Mouse (Mus musculus) large intestine, adult 2 months (tissue): ENCODE measurements around the gene Mgat4a. TPM values are rescaled to one million over a fixed set of nuclear protein-coding genes. Genes with fewer than 3 reads are reported as not detected.
A peak's percentile ranks its signal among the peaks of the same experiment; 100 is the strongest.
"Not testable (repeated sequence)": the region's sequence is repeated elsewhere in the genome, so short reads cannot be mapped to it uniquely, and the experiment has no call there.

ENCODE experiments used
- DNase-seq: peaks from one replicate; pipeline ENCODE4 v3.0.0-alpha.2; 2012; ENCODE audit warnings: low read depth, low spot score
- WGBS: fragments of 180-500 bp; shearing (Covaris S2); methylation state at CpG from one replicate; pipeline ENCODE4 v1.1.7; 2018; 5-methylcytosine and 5-hydroxymethylcytosine counted together
- polyA plus RNA-seq: library from polyadenylated mRNA; depleted of rRNA; stranded (reverse); fragments of >200 nt; gene quantifications from 2 replicates; pipeline ENCODE4 v1.2.3, GENCODE M21; 2012

Mgat4a gene
- polyA plus RNA-seq, 1 experiment: 50.0 TPM

DNA sequence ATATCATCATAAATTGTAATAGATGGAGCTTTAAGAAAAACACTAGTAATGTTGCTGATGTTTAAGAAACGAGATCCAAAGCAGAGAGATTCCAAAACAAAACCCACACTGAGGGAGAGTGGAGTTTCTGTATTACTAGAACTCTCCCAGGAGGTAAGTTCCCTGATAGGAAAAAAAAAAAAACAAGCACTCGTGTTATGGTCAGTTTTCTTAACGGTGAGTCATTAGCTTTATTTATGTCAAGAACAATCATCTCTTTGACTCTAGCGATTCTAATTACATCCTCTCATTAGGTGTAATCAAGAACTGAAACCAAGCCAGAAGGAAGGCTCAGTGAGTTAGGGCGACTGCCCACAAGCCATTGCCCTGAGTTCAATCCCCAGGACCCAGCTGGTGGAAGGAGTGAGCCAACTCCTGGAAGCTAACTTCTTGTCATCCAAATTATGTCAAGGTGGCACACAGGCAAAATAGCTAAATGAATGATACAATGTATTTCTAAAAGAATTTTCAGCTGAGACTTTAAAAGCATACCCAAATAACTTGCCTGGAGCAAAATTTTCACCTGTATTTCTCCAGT lies 6.2 kb downstream of the Mgat4a start:
- DNase-seq: no peak

DNA sequence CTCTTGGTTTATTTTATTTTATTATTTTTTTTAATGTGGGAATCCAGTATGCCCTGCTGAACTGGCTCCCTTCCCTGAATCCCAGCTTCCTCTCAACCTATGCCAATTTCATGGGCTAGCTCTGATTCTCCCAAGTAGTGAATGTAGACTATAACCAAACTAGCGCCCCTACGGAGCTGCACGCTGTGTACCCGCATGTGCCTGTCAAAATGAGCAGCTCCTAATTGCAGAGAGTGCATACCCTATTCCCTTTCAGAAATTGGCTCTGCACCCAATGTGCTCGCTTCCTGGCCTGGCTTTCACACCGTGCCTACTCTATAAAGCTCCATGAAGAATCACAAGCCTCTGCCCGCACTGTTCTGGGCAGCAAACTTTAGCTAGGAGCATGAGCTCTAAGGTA lies 7.6 kb downstream of the Mgat4a start:
- no peak for DNase-seq
- WGBS: 91% methylated on average over 7 of the region's 7 CpGs

More for the DNA sequence above, 6.2 kb downstream of the Mgat4a start:
- 15% methylated on average over 5 of the region's 5 CpGs for WGBS

DNA sequence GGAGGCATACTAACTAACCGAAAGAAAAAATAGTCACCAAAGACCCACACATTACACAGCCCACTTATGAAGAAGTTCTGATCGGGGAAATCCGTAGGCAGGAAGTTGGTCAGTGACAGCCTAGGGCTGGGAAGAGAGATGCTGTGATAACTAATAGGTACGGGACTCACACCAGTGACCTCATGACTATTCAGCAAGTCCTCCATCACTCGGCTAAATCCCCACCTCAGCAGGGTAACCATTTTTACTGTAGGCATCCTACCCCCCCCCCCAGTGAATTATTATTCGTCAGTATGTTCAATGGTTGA lies 8.3 kb downstream of the Mgat4a start:
- DNase-seq: no peak
- WGBS: 88% methylated on average over 6 of the region's 6 CpGs

DNA sequence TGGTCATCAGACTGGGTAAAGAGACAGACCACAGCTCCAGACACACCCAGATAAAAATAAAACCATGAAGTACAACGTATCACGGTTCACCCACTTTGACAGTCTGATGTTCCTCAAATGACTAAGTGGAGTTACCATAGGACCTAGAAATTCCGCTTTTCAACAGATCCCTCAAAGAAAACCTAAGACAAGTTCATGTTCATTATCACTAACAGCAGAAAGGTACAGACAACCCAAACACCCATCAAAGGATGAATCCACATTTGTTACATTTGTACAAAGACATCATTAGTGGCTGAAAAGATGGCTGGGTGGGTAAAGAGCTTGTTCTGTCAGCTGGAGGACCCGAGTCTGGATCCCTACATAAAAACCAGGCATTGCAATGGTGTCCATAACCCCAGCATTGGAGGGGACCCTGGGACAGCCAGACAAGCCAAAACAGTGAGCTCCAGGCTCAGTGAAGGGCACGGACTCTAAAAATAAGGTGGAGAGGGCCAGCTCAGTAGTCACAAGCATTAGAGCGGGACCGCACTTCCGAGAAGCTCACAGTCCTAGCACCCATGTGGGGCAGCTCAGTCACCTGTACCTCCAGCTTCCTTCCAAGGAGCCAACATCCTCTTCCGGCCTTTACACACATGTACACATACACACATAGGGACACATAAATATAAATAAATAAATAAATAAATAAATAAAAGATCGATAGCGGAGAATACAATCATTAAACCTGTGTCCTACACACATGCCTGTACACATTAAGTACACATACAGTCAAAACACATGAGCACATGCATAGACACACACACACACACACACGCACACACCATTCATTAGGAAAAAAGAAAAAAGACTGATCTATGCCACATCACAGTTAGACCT lies 8.9 kb downstream of the Mgat4a start:
- DNase-seq: no peak
- WGBS: 88% methylated on average over 12 of the region's 12 CpGs

DNA sequence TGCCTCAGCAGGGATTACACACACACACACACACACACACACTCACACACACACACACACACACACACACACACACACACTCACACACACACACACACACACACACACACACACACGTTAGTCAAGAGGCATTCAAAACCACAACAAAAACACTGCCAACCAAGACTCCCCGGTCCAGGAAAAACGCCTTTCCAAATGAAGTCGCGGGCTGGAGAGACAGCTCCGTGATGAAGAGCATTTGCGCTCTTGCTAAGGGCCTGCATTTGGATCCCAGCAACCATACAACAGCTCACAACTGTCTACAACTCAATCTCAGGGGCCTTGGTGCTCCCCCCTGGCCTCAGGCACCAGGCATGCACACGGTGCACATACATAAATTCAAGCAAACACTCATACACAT lies 10.8 kb downstream of the Mgat4a start:
- WGBS: 59% methylated on average over 8 of the region's 8 CpGs
- DNase-seq: no peak

DNA sequence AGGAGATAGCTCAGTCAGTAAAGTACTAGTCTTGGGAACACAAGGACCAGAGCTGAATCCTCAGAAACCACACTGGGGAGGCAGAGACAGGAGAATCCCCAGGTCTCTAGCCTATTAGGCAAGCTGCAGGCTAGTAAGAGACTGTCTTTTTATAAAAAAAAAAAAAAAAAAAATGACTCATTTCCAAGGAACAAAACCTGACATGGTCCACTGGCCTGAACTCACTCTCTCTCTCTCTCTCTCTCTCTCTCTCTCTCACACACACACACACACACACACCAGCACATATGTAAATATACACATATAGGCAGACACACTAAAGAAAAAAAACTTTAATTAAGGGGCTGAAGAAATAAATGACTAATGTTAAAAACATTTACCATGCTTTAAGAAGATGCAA lies 14.6 kb downstream of the Mgat4a start:
- DNase-seq: no peak

DNA sequence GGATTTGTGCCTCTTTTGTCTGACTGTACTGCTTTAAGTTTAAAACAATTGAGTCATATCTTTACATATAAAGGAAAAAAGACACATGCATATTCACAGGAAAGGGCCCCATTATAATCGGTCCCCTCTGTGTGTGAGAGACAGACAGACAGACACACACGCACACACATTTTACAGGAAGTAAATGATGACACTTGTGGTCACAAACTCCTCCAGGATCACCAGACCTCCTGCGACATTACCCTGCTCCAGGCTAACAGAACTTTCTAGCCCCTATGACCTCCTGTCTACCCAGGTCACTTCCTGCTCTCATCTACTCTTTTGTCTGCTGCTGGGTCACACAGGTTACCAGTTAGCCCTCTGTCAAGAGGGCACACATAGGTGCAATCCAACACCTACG lies 16.1 kb downstream of the Mgat4a start:
- WGBS: 72% methylated on average over 4 of the region's 4 CpGs
- no peak for DNase-seq

DNA sequence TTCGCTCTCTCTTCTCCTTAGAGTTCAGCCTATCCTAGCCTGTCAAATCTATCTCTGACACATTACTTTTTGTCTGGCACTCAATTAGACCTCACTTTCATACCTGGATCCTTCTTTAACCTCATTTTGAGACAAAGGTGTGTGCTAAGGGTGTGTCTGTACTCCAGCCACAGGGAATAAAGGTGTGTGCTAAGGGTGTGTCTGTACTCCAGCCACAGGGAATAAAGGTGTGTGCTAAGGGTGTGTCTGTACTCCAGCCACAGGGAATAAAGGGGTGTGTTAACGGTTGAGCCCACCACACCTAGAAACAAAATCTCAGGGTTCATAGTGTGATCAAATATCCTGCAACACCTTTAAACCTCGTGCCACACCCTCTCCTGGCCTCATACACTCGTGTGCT lies 16.7 kb downstream of the Mgat4a start:
- not testable (repeated sequence) for DNase-seq
- WGBS: 44% methylated on average over 4 of the region's 4 CpGs

DNA sequence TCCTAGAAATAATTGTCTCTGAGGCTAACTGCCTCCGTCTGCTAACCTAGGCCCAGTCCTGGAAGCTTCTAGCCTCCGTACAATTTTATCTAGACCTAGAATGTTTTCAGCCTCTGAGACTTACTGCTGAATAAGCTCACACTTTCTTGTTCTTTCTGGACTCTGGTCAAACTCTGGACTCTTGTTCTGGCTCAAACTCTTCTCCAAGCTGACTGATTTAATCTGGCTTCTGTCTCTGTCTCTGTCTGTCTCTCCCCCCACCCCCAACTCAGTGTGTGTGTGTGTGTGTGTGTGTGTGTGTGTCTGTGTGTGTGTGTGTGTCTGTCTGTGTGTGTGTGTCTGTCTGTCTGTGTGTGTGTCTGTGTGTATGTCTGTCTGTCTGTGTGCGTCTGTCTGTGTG lies 17.3 kb downstream of the Mgat4a start:
- WGBS: 72% methylated on average over 3 of the region's 3 CpGs
- DNase-seq: not testable (repeated sequence)

DNA sequence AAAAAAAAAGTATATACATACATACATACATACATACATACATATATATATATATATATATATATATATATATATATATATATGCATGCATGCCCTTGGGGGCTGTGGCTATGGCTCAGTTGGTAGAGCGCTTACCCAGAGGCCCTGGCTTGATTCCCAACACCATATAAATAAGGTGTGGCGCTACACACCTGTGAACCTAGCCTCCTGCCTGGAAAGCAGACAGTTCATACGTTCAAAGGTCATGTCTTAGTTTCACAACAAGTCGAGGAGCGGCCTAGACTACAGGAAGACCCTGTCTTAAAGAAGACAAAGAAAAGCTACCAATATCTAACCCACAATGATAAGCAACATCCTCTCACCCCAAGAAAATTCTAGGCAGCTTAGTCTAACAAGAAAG lies 18.7 kb downstream of the Mgat4a start:
- DNase-seq: peak; percentile 94
- 39% methylated on average over 5 of the region's 5 CpGs for WGBS

DNA sequence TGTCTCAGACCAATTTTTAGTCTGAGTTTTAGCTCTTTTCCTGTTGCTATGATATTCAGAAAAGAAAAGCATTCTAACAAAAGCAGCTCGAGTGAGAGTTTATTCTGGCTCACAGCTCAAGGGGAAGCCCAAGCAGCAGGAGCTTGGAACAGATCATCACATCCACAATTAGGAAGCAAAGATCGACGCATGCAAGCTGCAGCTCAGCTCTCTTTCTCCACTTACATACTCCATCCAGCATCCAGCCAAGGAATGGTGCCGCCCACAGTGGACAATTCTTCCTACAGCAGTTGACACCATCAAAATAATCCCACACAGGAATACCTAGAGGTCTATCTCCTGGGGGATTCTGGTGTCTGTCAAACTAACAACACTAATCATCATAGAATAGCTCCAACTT lies 22.0 kb downstream of the Mgat4a start:
- WGBS: 73% methylated on average over 4 of the region's 4 CpGs
- DNase-seq: no peak

DNA sequence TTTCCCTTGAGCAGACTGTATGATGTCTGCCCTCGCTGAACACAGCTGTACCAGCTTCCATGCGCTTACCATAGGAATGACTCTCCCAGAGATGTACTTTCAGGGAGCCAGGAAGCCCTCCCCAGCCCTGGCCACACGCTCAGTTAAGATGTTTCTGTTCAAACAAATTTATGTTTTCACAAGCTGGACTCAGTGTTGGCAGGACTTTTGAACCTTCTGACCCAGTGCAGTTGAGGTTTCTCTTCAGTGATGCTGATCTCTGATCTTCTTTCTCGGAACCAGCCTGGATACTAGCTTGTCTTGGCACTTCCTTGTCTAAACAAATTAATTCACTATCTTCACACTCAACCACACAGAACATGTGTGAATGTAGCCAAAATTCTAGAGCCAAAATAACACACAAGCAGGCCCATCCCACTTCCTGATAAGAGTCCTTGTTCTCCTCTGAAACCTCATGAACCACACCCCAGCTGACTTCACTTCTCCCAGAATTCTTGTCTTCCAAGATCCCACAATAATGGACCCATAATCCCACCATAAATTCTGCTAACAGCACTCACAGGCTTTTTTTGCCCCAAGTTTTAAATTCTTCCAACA lies 22.6 kb downstream of the Mgat4a start:
- 21% methylated on average over 4 of the region's 4 CpGs for WGBS
- no peak for DNase-seq

DNA sequence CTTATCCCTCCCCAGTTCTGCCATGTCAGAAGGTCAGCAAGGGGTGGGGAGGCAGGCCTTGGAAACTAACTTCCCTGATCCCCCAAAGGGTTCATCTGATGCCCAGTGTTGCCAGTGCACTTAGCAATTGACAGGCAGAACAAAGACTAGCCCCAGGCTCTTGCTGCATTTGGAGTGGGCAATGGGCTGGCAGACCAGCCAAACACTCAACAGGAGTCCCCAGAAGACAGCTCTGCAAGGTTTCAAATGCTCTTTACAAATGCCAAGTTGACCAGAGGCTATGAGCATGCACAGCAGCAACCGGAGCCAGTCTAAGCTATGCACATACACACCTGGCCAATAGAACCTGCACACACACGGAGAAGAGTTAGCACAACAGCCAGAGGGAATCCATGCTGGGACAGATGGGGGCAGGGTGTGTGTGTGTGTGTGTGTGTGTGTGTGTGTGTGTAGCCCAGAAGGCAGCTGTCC lies 27.8 kb downstream of the Mgat4a start:
- no peak for DNase-seq
- 35% methylated on average over 2 of the region's 2 CpGs for WGBS

DNA sequence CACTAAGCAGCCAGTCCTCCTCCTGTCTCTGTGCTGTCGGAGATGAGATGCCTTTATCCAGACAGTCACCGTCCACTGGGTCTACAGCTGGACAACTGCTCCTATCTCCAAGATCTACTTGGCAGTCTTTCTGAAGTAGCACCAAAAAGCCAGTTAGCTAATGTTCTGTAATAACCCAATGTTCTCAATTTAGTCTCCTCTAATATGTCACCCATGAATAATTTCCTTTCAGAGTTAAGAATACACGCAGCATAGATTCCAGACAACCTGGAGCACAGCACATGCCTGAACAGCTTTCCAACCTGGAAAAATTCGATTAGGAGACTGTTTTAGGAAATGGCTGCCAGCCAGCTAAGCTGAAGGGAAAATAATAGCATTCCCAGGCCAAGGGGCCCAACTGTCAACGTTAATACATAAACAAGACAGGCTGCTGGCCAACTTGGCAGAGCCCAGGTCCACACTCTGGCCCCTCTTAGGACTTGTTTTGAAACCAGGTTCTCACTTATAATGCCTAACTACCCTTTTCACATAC lies 28.6 kb downstream of the Mgat4a start:
- no peak for DNase-seq
- 22% methylated on average over 5 of the region's 5 CpGs for WGBS

DNA sequence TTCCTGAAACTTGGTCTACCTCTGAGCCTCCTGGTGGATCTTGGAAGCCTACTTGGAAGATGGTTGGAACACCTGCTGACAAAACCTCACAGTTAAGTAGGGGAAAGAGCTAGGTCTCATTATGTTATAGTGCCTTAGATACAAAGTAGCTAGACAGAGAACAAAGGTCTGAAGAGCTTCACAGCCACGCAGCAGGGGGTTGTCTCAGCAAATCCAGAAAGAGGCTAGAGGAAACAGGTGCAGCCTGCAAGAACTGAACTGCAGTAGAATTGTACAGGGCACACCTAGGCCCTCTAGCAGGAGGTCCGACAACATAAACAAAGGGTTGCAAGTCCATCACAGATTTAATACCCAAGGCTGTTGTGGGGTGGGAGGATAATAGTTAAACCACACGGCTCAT lies 30.6 kb downstream of the Mgat4a start:
- 29% methylated on average over 3 of the region's 3 CpGs for WGBS
- DNase-seq: no peak

DNA sequence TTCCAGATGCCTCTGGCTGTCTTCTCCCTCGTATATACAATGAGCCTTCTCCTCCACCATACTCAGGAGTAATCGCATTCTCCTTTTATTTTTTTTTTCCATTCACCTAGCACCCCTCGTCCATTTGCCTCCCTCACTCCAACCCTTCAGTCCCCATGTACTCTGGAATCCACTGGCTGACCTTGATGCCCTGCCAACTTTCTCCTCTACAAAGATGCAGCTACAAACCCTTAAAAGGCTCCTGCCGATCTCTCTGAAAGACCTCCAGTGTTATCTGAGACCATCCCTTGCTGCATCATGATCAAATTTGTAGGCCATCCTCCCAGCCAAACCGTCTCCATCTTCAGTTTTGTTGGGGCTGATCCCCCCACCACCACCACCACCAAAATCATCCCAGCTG lies 31.4 kb downstream of the Mgat4a start:
- DNase-seq: no peak
- WGBS: 70% methylated on average over 5 of the region's 5 CpGs

DNA sequence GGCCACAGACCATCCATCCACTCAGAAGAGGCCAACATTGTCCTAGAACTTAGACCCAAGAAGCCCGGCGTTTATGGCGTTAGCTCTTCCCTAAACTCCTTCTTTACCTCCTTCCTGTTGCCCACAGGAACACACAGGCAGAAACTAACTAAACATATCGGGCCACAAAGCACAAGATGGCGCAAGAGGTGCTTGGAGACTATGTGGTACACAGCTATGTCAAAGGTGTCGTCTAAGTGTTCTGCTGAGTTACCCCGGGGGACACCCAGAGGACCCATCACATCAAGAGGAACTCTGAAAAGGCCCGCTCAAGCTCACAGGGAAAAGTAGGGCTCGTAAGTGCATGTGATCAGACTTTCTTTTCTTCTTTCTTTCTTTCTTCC lies 35.5 kb downstream of the Mgat4a start:
- 42% methylated on average over 9 of the region's 9 CpGs for WGBS
- DNase-seq: no peak

DNA sequence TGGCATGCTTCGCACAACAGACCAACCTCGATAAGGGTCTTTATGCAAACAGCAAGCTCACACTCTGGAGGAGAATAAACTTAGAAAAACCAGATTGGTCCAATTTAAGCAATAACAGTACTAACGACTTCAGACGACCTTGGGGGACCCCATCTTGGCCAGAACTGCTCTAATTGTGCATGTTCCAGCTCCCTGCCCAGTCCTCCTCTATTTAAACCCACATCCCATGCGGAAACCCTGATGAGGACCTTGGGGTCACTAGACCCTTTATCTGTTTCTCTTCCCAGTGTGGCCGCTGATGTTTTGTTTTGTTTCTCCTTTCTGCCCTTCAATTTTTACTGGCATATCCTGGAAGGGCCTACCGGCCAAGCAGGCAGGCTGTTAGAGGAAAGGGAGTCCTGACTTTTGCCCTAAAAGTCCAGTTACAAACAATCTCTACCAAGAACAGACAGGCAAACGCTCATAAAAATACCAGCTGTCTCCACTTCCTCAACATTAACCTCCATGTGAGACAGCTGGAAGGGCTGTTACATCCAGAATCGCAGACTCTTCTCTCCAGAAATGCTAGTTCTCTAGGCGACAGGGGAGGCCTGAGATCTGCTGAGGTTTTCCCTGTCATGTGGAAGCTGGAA lies 36.0 kb downstream of the Mgat4a start:
- WGBS: 23% methylated on average over 10 of the region's 10 CpGs
- DNase-seq: no peak

DNA sequence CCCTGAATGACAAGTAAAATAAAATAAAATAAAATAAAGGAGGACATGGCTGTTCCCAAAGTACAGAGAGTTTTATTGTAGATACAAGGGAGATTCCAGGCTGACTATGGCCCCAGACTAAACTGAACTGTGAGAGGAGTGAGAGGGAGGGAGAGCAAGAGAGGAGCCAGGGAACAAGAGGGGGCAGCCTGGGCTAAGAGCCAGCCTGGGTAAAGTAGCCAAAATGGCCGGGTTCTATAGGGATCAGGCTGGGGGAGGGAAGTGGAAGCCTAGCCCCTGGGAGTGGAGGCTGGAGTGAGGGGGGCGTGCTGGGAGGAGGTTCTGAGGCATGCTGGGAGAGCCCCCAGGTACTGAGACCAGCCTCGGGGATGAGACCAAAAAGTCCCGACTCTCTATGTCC lies 37.2 kb downstream of the Mgat4a start:
- no peak for DNase-seq
- 63% methylated on average over 4 of the region's 4 CpGs for WGBS

DNA sequence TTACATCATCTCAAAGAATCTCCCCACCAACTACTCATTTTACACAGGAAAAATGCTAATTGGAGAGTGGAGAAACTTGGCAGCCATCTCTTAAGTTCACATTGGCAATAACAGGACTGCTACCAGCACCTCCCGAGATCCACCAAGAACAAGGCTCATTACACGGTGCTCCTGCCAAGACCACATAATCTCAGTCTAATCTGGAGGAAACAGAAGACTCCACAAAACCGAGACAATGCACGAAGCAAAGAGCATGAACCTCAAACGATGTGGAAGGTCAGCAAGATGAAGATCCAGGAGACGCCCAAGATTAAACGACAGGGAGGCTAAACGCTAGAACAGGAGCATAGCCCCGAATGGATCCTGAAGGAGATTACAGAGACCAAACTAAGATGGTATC lies 38.5 kb downstream of the Mgat4a start:
- WGBS: 64% methylated on average over 9 of the region's 9 CpGs
- DNase-seq: no peak
